Mouse (Mus musculus) ES-Bruce4 (cell line): ENCODE measurements around the gene Il5. TPM values are rescaled to one million over a fixed set of nuclear protein-coding genes. Genes with fewer than 3 reads are reported as not detected.

Experiments
- H3K27ac ChIP-seq: 2 replicates; pipeline ENCODE4 v1.5.1; 2012; ENCODE audit warnings: low read length, inconsistent platforms; ENCODE audit not compliant: insufficient read depth
- H3K27me3 ChIP-seq: 2 replicates; pipeline ENCODE4 v1.6.1; 2012; ENCODE audit warnings: mild to moderate bottlenecking, low read length, inconsistent platforms; ENCODE audit not compliant: control insufficient read depth, poor library complexity, insufficient read depth, severe bottlenecking
- H3K36me3 ChIP-seq: 2 replicates; pipeline ENCODE4 v1.6.1; 2012; ENCODE audit warnings: inconsistent platforms, mild to moderate bottlenecking, low read length, moderate library complexity; ENCODE audit not compliant: control insufficient read depth, poor library complexity, insufficient read depth, severe bottlenecking
- H3K4me1 ChIP-seq: one replicate; pipeline ENCODE4 v1.8.1; 2011; ENCODE audit warnings: low read length; ENCODE audit not compliant: control insufficient read depth, insufficient read depth
- H3K4me3 ChIP-seq: 2 replicates; pipeline ENCODE4 v1.5.1; 2011; ENCODE audit warnings: low read depth, mild to moderate bottlenecking, low read length
- H3K9ac ChIP-seq: 2 replicates; pipeline ENCODE4 v1.6.1; 2012; ENCODE audit warnings: low read depth, mild to moderate bottlenecking, inconsistent platforms; ENCODE audit not compliant: poor library complexity, severe bottlenecking
- H3K9me3 ChIP-seq: replicated peaks from 2 replicates; pipeline ENCODE4 v1.6.1; 2012; ENCODE audit warnings: mild to moderate bottlenecking, low read length, inconsistent platforms; ENCODE audit not compliant: control insufficient read depth, poor library complexity, insufficient read depth, severe bottlenecking
- CTCF ChIP-seq: IDR thresholded peaks from one replicate; pipeline ENCODE4 v1.8.1; 2011; ENCODE audit warnings: low read depth, low read length
- EP300 ChIP-seq: IDR thresholded peaks from 2 replicates; pipeline ENCODE4 v1.6.1; 2011; ENCODE audit warnings: low read depth, low read length; ENCODE audit not compliant: insufficient read depth
- POLR2A ChIP-seq: IDR thresholded peaks from one replicate; pipeline ENCODE4 v1.8.1; 2011; ENCODE audit warnings: low read length; ENCODE audit not compliant: insufficient read depth
- polyA plus RNA-seq: library from polyadenylated mRNA; stranded (reverse); fragments of >200 nt; gene quantifications from 2 replicates; pipeline ENCODE4 v1.2.4, GENCODE M21; 2011; ENCODE audit warnings: low read depth; ENCODE audit not compliant: missing spikeins, insufficient read depth, insufficient read length

The Il5 gene
- polyA plus RNA-seq: not detected in 2 replicates

GRCm38 (mm10) chr11:53720715-53721114 lies at the start of gene Il5:
Il5 (plus strand) TSS chr11:53720794.
- Histone ChIP-seq H3K4me1 (no peaks in the 10 kb centered on the region), H3K9me3 (no peaks in the 10 kb centered on the region), H3K4me3 (no peak within 1 kb of the TSS), H3K27me3 (no peaks in the 10 kb centered on the region), H3K9ac (no peak within 1 kb of the TSS), H3K27ac (no peak within 1 kb of the TSS), H3K36me3 (no peaks in the 10 kb centered on the region)
- TF ChIP-seq CTCF (no peak), EP300 (no peak), POLR2A (no peak)

GRCm38 (mm10) chr11:53671414-53671813 lies 49.2 kb upstream of the Il5 start:
- no peaks in the 10 kb centered on the region for H3K4me1 ChIP-seq
- TF ChIP-seq EP300 (no peak), POLR2A (no peak), CTCF (no peak)
- H3K27ac ChIP-seq: no peak overlapping the region
- no peaks in the 10 kb centered on the region for H3K27me3 ChIP-seq
- no peak overlapping the region for H3K9ac ChIP-seq
- H3K4me3 ChIP-seq: no peak overlapping the region
- peaks cover 33% of the 10 kb centered on the region for H3K36me3 ChIP-seq
- no peaks in the 10 kb centered on the region for H3K9me3 ChIP-seq

DNA sequence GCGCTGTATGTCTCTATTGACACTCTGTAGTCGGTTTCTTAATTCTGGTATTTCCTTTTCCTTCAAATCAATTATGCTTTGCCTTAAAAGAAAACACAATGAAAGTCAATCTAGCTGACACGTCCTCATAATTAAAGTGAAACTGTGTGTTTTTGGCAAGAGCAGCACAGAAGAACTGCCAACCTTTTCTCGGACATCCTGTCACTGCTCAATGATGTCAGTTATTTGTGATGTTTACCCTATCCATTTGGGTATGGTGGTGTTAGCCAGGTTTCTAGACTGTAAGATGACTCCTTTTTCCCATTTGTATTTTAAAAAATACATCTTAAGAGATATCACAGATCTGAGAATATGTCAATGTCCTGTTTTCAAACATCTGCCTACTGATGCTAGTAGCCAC lies 40.5 kb upstream of the Il5 start:
- no peak for TF ChIP-seq CTCF
- TF ChIP-seq EP300: no peak
- TF ChIP-seq POLR2A: no peak
- Histone ChIP-seq H3K36me3 (peaks cover 34% of the 10 kb centered on the region), H3K27ac (no peak overlapping the region)

DNA sequence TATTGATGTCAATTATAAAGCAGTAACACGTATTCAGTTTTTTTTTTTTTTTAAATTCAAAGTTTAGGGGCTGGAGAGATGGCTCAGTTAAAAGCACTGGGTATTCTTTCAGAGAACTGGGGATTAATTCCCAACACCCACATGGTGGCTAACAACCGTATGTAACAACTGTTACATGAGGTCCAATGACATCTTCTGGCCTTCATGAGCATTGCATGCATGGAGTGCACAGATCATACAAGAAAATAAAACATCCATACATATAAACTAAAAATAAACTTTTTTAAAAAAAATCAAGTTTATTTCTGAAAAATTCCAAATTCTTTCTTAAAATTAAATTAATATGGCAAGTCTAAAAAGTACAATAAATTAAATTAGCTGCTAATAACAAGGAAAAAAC lies 38.9 kb upstream of the Il5 start:
- H3K4me3 ChIP-seq: no peak overlapping the region
- no peak overlapping the region for H3K27ac ChIP-seq
- no peaks in the 10 kb centered on the region for H3K4me1 ChIP-seq
- TF ChIP-seq CTCF (no peak), POLR2A (no peak), EP300 (no peak)
- H3K9me3 ChIP-seq: no peaks in the 10 kb centered on the region
- peaks cover 23% of the 10 kb centered on the region for H3K36me3 ChIP-seq
- no peaks in the 10 kb centered on the region for H3K27me3 ChIP-seq
- H3K9ac ChIP-seq: no peak overlapping the region

More for the DNA sequence above, 40.5 kb upstream of the Il5 start:
- Histone ChIP-seq H3K4me1 (no peaks in the 10 kb centered on the region), H3K9me3 (no peaks in the 10 kb centered on the region), H3K9ac (no peak overlapping the region), H3K4me3 (no peak overlapping the region), H3K27me3 (no peaks in the 10 kb centered on the region)

GRCm38 (mm10) chr11:53682170-53682569 lies 38.4 kb upstream of the Il5 start:
- no peaks in the 10 kb centered on the region for H3K9me3 ChIP-seq
- no peaks in the 10 kb centered on the region for H3K27me3 ChIP-seq
- no peaks in the 10 kb centered on the region for H3K4me1 ChIP-seq
- no peak overlapping the region for H3K9ac ChIP-seq
- H3K36me3 ChIP-seq: peaks cover 23% of the 10 kb centered on the region
- no peak overlapping the region for H3K27ac ChIP-seq
- no peak overlapping the region for H3K4me3 ChIP-seq
- TF ChIP-seq POLR2A (no peak), EP300 (no peak)

DNA sequence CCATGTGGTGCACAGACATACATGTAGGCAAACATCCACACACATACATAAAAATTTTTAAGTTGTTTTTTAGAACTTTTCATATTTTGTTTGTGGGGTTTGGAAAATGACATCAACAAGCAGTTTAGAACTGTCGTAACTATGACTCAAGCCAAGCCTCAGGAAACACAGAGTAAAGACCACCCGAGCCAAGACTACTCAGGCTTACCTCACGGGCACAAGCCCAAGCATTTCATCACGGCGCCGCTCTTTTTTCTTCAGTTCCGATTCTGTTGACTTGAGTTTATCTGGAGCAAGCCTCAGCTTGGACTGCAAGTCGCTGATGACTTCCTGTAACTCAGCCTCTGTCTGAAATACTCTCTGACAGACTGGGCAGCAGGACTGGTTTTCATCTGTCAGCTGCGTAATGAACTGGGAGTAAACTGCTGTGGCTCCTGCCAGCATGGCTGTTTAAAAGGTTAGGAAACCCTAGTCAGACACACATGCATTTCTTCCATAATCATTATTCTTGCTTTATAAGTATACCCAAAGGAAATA lies 37.5 kb upstream of the Il5 start:
- H3K27ac ChIP-seq: no peak overlapping the region
- H3K4me1 ChIP-seq: no peaks in the 10 kb centered on the region
- H3K9me3 ChIP-seq: no peaks in the 10 kb centered on the region
- no peak overlapping the region for H3K9ac ChIP-seq
- H3K27me3 ChIP-seq: no peaks in the 10 kb centered on the region
- no peak overlapping the region for H3K4me3 ChIP-seq
- no peak for TF ChIP-seq EP300
- no peak for TF ChIP-seq POLR2A
- peaks cover 19% of the 10 kb centered on the region for H3K36me3 ChIP-seq
